Mouse (Mus musculus) liver, postnatal 0 days (tissue): ENCODE measurements at regions not wholly inside any gene's neighbourhood (a gene's known extent, or its start where the extent isn't known, plus 50 kb on each side); places are given as distances from the start of the nearest gene placed in this dataset.

ENCODE experiments used
- ATAC-seq: fragments of 200-750 bp; cut with Nextera tagmentation; 2 replicates; pipeline ENCODE4 v1.8.0; 2017; ENCODE audit warnings: mild to moderate bottlenecking, moderate library complexity
- DNase-seq: peaks from one replicate; pipeline ENCODE4 v3.0.0-alpha.2; 2016
- H3K27ac ChIP-seq: fragments of 300-500 bp; sonication (generic); 2 replicates; pipeline ENCODE4 v1.5.1; 2014; ENCODE audit warnings: antibody characterized with exemption, moderate library complexity, mild to moderate bottlenecking, low read depth
- H3K27me3 ChIP-seq: fragments of 300-500 bp; sonication (generic); 2 replicates; pipeline ENCODE4 v1.6.1; 2014; ENCODE audit warnings: low read length, control low read depth, mixed read lengths; ENCODE audit not compliant: insufficient read depth
- H3K36me3 ChIP-seq: fragments of 300-500 bp; sonication (generic); replicated peaks from 2 replicates; pipeline ENCODE4 v1.6.1; 2014; ENCODE audit warnings: mild to moderate bottlenecking, control low read depth, low read length, moderate library complexity, mixed read lengths; ENCODE audit not compliant: insufficient read depth
- H3K4me1 ChIP-seq: fragments of 300-500 bp; sonication (generic); 2 replicates; pipeline ENCODE4 v1.6.1; 2014; ENCODE audit warnings: antibody characterized with exemption, mild to moderate bottlenecking, control low read depth; ENCODE audit not compliant: insufficient read depth
- H3K4me2 ChIP-seq: fragments of 300-500 bp; sonication (generic); 2 replicates; pipeline ENCODE4 v1.6.1; 2014; ENCODE audit warnings: low read depth, mild to moderate bottlenecking, low read length, moderate library complexity, mixed read lengths
- H3K4me3 ChIP-seq: fragments of 300-500 bp; sonication (generic); 2 replicates; pipeline ENCODE4 v1.5.1; 2014; ENCODE audit warnings: low read depth, low read length
- H3K9ac ChIP-seq: fragments of 300-500 bp; sonication (generic); replicated peaks from 2 replicates; pipeline ENCODE4 v1.6.1; 2014; ENCODE audit warnings: mild to moderate bottlenecking, moderate library complexity
- H3K9me3 ChIP-seq: fragments of 300-500 bp; sonication (generic); 2 replicates; pipeline ENCODE4 v1.6.1; 2016; ENCODE audit warnings: mild to moderate bottlenecking, control low read depth, low read length, mixed read lengths
- CTCF ChIP-seq: sonication (generic); IDR thresholded peaks from 2 replicates; pipeline ENCODE4 v1.5.1; 2016; ENCODE audit warnings: antibody characterized with exemption, low read depth
- EP300 ChIP-seq: IDR thresholded peaks from 2 replicates; pipeline ENCODE4 v1.6.1; 2016; ENCODE audit warnings: antibody characterized with exemption, low read depth, mild to moderate bottlenecking
- WGBS: fragments of 180-500 bp; shearing (Covaris S2); extraction: QIAGEN DNeasy Blood & Tissue Kit; methylation state at CpG from one replicate; pipeline ENCODE4 v1.1.7; 2014; ENCODE audit not compliant: insufficient replicate concordance; 5-methylcytosine and 5-hydroxymethylcytosine counted together

- H3K27ac ChIP-seq = no peak overlapping the region
- DNase-seq (no peak), ATAC-seq (no peak)
- no peaks in the 10 kb centered on the region for H3K27me3 ChIP-seq
- no peaks in the 10 kb centered on the region for H3K36me3 ChIP-seq
- no peaks in the 10 kb centered on the region for H3K9me3 ChIP-seq
- no peak overlapping the region for H3K9ac ChIP-seq
- H3K4me3 ChIP-seq = no peak overlapping the region
- no peak overlapping the region for H3K4me2 ChIP-seq
- WGBS = 76% methylated on average over 4 of the region's 4 CpGs
- TF ChIP-seq CTCF (no peak), EP300 (no peak)
- no peaks in the 10 kb centered on the region for H3K4me1 ChIP-seq
These were observed 218.2 kb downstream of the Qdpr start for GRCm38 (mm10) chr5:45231856-45232255.

GRCm38 (mm10) chr5:45230097-45230496 is 219.9 kb downstream of the Qdpr start:
- ATAC-seq (no peak), DNase-seq (no peak)
- Histone ChIP-seq H3K27me3 (no peaks in the 10 kb centered on the region), H3K9ac (no peak overlapping the region), H3K4me1 (no peaks in the 10 kb centered on the region), H3K4me2 (no peak overlapping the region), H3K36me3 (no peaks in the 10 kb centered on the region), H3K27ac (no peak overlapping the region), H3K4me3 (no peak overlapping the region), H3K9me3 (no peaks in the 10 kb centered on the region)
- TF ChIP-seq CTCF (no peak), EP300 (no peak)
- WGBS = 73% methylated on average over 1 of the region's 1 CpGs

GRCm38 (mm10) chr5:45229477-45229876 is 220.6 kb downstream of the Qdpr start:
- no peak for DNase-seq
- no peaks in the 10 kb centered on the region for H3K4me1 ChIP-seq
- ATAC-seq = no peak

GRCm38 (mm10) chr5:45228226-45228927 is 221.7 kb downstream of the Qdpr start:
- Histone ChIP-seq H3K27me3 (no peaks in the 10 kb centered on the region), H3K9ac (no peak overlapping the region), H3K4me1 (no peaks in the 10 kb centered on the region), H3K4me2 (no peak overlapping the region), H3K36me3 (no peaks in the 10 kb centered on the region), H3K27ac (no peak overlapping the region), H3K4me3 (no peak overlapping the region), H3K9me3 (no peaks in the 10 kb centered on the region)
- ATAC-seq (no peak), DNase-seq (no peak)
- TF ChIP-seq CTCF (no peak), EP300 (no peak)
- WGBS = 71% methylated on average over 6 of the region's 6 CpGs

More at GRCm38 (mm10) chr5:45229477-45229876, 220.6 kb downstream of the Qdpr start:
- TF ChIP-seq CTCF = no peak
- TF ChIP-seq EP300 = no peak
- Histone ChIP-seq H3K4me3 (no peak overlapping the region), H3K36me3 (no peaks in the 10 kb centered on the region), H3K27me3 (no peaks in the 10 kb centered on the region), H3K4me2 (no peak overlapping the region), H3K27ac (no peak overlapping the region), H3K9me3 (no peaks in the 10 kb centered on the region), H3K9ac (no peak overlapping the region)
- WGBS = 64% methylated on average over 3 of the region's 3 CpGs

GRCm38 (mm10) chr5:45220272-45220916 is 229.6 kb downstream of the Qdpr start:
- Histone ChIP-seq H3K36me3 (no peaks in the 10 kb centered on the region), H3K4me3 (no peak overlapping the region), H3K27ac (no peak overlapping the region), H3K9ac (no peak overlapping the region), H3K9me3 (no peaks in the 10 kb centered on the region), H3K4me2 (no peak overlapping the region), H3K4me1 (no peaks in the 10 kb centered on the region), H3K27me3 (no peaks in the 10 kb centered on the region)
- DNase-seq = no peak
- no peak for TF ChIP-seq EP300
- TF ChIP-seq CTCF = no peak
- WGBS = 75% methylated on average over 6 of the region's 6 CpGs
- no peak for ATAC-seq

GRCm38 (mm10) chr5:45219558-45219957 is 230.5 kb downstream of the Qdpr start:
- Histone ChIP-seq H3K27me3 (no peaks in the 10 kb centered on the region), H3K9ac (no peak overlapping the region), H3K36me3 (no peaks in the 10 kb centered on the region), H3K4me2 (no peak overlapping the region), H3K4me3 (no peak overlapping the region), H3K27ac (no peak overlapping the region), H3K9me3 (no peaks in the 10 kb centered on the region), H3K4me1 (no peaks in the 10 kb centered on the region)
- ATAC-seq (no peak), DNase-seq (no peak)
- WGBS = 57% methylated on average over 1 of the region's 1 CpGs
- TF ChIP-seq CTCF (no peak), EP300 (no peak)
